Mouse (Mus musculus): ENCODE measurements around the gene Epn1.
A peak's percentile ranks its signal among the peaks of the same experiment; 100 is the strongest.
"Not testable (repeated sequence)": the region's sequence is repeated elsewhere in the genome, so short reads cannot be mapped to it uniquely, and the experiment has no call there.

The Epn1 gene

GRCm38 (mm10) chr7:5059421-5059820 is 20.6 kb upstream of the Epn1 start:
- DNase-seq = no peak

GRCm38 (mm10) chr7:5060239-5060731 is 19.8 kb upstream of the Epn1 start:
- peak; percentile 83 to 87 for DNase-seq

GRCm38 (mm10) chr7:5060944-5061773 is 18.9 kb upstream of the Epn1 start:
- DNase-seq = peak; percentile 98 to 99

GRCm38 (mm10) chr7:5061774-5062359 is 18.2 kb upstream of the Epn1 start, which contains the start of gene U2af2:
Gene U2af2 (plus strand): TSS chr7:5062143.
- peak; percentile 91 to 92 for DNase-seq

GRCm38 (mm10) chr7:5062360-5063001 is 17.6 kb upstream of the Epn1 start:
- DNase-seq = peak in 1 of 2 experiments; percentile 69

GRCm38 (mm10) chr7:5064886-5065285 is 15.1 kb upstream of the Epn1 start:
- no peak for DNase-seq

GRCm38 (mm10) chr7:5073586-5073985 is 6.4 kb upstream of the Epn1 start:
- no peak for DNase-seq

- DNase-seq = peak in 1 of 2 experiments; percentile 40
Observed at GRCm38 (mm10) chr7:5074984-5075383, 5.1 kb upstream of the Epn1 start.

GRCm38 (mm10) chr7:5076931-5077330 is 3.1 kb upstream of the Epn1 start:
- DNase-seq = no peak

GRCm38 (mm10) chr7:5079365-5080009 is 548 bp upstream of the Epn1 start:
- DNase-seq = not testable (repeated sequence)

- no peak for DNase-seq
Observed at GRCm38 (mm10) chr7:5080815-5081214, 780 bp downstream of the Epn1 start.

GRCm38 (mm10) chr7:5081241-5081640 is 1.2 kb downstream of the Epn1 start:
- no peak for DNase-seq

GRCm38 (mm10) chr7:5081939-5082338 is 1.9 kb downstream of the Epn1 start:
- no peak for DNase-seq

GRCm38 (mm10) chr7:5083325-5084105 is 3.5 kb downstream of the Epn1 start:
- DNase-seq = peak; percentile 67 to 74

GRCm38 (mm10) chr7:5085512-5085911 is 5.5 kb downstream of the Epn1 start:
- DNase-seq = no peak

GRCm38 (mm10) chr7:5086921-5087440 is 6.9 kb downstream of the Epn1 start:
- DNase-seq = no peak

GRCm38 (mm10) chr7:5087886-5088285 is 7.9 kb downstream of the Epn1 start:
- peak; percentile 59 to 70 for DNase-seq

GRCm38 (mm10) chr7:5089853-5090252 is 9.8 kb downstream of the Epn1 start:
- no peak for DNase-seq

GRCm38 (mm10) chr7:5091008-5091728 is 11.1 kb downstream of the Epn1 start:
- no peak for DNase-seq

GRCm38 (mm10) chr7:5092381-5092780 is 12.3 kb downstream of the Epn1 start:
- no peak for DNase-seq

- DNase-seq = no peak
Observed at GRCm38 (mm10) chr7:5092831-5093510, 12.9 kb downstream of the Epn1 start.

Measured in kidney, adult 8-10 months (tissue).